Mouse (Mus musculus): ENCODE measurements around the gene Cdh23. TPM values are rescaled to one million over a fixed set of nuclear protein-coding genes. Genes with fewer than 3 reads are reported as not detected.

Gene Cdh23
- total RNA-seq, 1 experiment from 2014 or later = 0.84 TPM

DNA sequence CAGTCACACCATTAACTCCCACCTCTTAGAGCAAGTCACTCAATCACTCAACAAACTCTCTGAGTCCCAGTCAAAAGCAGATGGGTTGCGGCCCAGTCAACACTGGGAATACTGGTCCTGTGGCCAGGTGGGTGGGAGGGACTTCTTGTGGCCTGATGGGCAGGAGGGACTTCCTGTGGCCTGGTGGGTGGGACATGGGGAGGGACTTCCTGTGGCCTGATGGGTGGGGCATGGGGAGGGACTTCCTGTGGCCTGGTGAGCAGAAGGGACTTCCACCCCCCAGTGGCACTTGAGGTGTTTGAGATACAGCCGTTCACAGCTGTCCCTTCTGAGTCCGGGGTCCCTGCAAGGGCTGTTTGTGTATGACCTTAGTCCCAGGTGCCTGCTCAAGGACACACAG, 27.7 kb downstream of the Cdh23 start:
- no peak for ATAC-seq (replicated peaks in 1 of 2; ENCODE audit: insufficient read depth in 1 of 2, low FRiP score in 2 of 2, low TSS enrichment in 1 of 2, low read depth in 1 of 2, poor library complexity in 2 of 2, severe bottlenecking in 2 of 2)

DNA sequence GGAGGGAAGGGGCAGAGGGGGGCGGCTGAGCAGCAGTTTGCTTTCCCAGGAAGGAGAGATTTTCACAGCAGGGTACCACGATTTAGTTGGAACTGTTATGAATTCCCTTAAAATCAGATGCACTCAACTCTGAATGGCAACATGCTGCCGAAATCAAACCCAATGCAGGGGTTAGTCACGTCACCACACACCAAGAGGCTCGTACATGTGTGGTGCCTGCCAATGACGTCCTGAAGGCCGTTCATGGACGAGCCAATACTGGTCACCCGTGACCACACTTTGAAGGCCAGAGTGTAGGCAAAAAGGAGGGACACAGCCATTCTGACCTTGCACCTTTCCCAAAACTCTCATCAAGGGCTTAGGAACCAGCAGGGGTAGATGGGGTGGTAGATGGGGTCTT, 35.3 kb downstream of the Cdh23 start:
- ATAC-seq (replicated peaks in 1 of 2; ENCODE audit: insufficient read depth in 1 of 2, low FRiP score in 2 of 2, low TSS enrichment in 1 of 2, low read depth in 1 of 2, poor library complexity in 2 of 2, severe bottlenecking in 2 of 2) = no peak

DNA sequence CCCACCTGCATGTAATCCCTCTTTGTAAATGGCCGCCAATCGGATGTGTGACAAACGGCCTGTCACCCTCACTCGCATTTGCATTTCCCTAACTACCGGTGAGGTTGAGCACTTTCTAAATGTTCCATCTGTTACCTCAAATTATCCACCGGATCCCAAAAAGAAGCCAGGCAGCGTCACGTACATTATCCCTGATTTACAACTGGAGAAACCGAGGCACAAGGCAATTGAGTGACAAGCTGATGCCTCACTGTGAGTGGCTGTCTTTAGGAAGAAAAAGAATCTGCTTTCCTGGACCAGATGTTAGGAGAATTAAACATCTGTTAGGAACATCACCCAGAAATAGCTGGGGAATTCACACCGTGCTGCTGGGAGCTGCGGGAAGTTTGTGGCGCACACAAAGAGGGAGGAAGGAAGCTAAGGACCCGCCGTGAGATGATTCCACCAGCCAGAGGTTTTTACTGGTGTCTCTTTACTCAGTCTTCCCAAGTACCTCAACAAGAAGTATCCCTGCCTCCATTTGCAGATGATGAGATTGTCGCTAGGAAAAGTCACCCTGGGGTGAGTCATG, 36.8 kb downstream of the Cdh23 start:
- no peak for ATAC-seq (replicated peaks in 1 of 2; ENCODE audit: insufficient read depth in 1 of 2, low FRiP score in 2 of 2, low TSS enrichment in 1 of 2, low read depth in 1 of 2, poor library complexity in 2 of 2, severe bottlenecking in 2 of 2)

DNA sequence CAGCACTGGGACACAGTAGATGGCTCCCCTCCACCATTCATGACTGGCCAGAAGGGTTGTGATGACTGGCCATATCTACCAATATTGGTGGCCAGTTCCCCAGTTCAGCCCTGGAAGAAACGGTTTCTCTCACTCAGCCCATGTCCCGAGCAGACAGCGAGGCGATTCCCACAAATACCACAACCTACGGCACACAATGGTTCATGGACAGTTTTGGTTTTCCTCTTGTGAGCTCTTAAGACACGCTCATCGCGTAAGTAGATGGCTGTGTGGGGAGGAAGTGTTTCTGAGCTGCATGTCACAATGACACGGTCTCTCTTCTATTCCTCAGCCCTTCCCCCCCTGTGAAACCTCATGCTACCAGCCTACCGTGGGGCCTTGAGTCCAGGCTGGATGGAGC, 38.1 kb downstream of the Cdh23 start:
- ATAC-seq (replicated peaks in 1 of 2; ENCODE audit: insufficient read depth in 1 of 2, low FRiP score in 2 of 2, low TSS enrichment in 1 of 2, low read depth in 1 of 2, poor library complexity in 2 of 2, severe bottlenecking in 2 of 2) = peak; percentile 33 to 55; a peak in 3 of 4 replicates

DNA sequence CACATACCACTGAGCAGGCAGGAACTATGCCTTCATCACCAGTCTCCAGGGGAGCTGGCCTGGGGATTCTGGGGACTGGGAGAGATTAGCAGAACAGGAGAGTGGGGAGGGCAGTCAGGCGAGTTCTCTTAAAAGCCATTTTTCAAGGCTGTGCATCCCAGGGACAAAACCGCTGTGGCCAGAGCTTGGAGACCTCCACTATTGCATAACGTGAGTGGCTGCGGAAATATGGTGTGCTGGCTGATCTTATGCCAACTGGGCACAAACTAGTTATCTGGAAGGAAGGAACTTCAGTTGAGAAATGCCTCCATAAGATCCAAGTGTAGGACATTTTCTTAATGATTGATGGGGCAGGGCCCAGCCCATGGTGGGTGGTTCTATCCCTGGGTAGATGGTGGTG, 42.6 kb downstream of the Cdh23 start:
- ATAC-seq (replicated peaks in 1 of 2; ENCODE audit: insufficient read depth in 1 of 2, low FRiP score in 2 of 2, low TSS enrichment in 1 of 2, low read depth in 1 of 2, poor library complexity in 2 of 2, severe bottlenecking in 2 of 2) = no peak

DNA sequence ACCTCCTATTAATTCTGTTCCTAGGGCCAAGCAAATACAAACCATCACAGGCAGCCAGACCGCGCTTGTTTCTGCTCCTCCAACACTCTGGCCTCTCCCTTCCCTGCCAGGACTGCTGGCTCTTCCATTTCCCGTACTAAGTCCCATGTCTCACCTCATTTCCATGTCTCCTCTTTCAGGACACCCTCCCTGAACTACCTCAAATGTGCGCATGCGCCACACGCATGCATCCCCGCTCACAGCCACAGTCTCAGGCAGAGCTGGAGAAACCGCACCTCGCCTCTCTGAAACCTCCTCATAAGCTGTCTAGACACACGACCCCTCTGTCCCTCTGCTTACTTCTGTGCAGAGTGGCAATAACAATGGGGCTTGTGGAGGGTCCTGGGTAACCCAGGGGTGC, 43.2 kb downstream of the Cdh23 start:
- ATAC-seq (replicated peaks in 1 of 2; ENCODE audit: insufficient read depth in 1 of 2, low FRiP score in 2 of 2, low TSS enrichment in 1 of 2, low read depth in 1 of 2, poor library complexity in 2 of 2, severe bottlenecking in 2 of 2) = no peak

DNA sequence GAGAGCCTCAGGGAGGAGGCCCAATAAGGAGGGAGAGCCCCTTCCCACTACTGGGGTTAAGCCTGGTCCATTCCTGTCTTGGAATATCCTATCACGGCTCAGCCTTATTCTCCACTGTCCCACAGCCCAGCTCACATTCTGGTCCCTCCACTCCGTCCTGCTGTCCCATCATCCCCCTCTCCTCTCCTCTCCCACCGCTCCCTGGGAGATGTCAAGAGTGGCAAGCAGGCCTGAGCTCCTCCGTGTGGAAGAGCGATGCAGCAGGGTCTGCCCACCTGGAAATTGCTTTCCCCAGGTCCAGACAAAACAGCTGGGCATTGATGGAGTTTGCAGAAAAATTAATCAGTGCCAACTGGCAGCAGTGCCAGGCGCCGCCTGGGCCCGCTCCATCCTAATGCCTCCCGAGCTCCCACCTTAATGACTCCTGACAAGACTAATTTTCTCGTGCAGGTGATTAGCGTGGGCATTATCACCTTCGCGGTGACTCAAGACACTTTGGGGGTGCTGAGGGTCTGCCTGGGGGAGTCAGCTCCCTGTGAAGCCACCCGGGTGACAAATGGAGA, 52.1 kb downstream of the Cdh23 start:
- no peak for ATAC-seq (replicated peaks in 1 of 2; ENCODE audit: insufficient read depth in 1 of 2, low FRiP score in 2 of 2, low TSS enrichment in 1 of 2, low read depth in 1 of 2, poor library complexity in 2 of 2, severe bottlenecking in 2 of 2)

DNA sequence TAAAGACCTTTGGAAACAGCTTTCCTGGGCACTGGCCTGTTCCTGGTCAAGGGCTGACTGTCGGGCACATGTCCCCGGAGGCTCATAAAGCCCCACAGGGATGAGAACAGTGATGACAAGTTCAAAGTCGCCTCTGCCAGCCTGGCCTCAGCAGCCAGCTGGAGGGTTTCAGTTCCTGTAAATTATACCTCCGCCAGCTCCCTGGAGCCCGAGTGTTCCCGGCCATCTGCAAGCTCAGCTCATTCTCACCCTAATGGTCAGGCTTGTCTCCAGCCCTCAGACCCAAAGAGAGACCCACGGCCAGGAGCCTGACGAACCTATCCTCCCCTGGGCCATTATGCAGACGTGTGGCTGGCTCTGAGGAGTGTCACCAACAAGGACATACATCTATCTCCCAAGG, 57.0 kb downstream of the Cdh23 start:
- 0 out of 4 replicates have a peak, but pooled peaks of 1 of the 2 experiments have one; percentile 27 for ATAC-seq (replicated peaks in 1 of 2; ENCODE audit: insufficient read depth in 1 of 2, low FRiP score in 2 of 2, low TSS enrichment in 1 of 2, low read depth in 1 of 2, poor library complexity in 2 of 2, severe bottlenecking in 2 of 2)

DNA sequence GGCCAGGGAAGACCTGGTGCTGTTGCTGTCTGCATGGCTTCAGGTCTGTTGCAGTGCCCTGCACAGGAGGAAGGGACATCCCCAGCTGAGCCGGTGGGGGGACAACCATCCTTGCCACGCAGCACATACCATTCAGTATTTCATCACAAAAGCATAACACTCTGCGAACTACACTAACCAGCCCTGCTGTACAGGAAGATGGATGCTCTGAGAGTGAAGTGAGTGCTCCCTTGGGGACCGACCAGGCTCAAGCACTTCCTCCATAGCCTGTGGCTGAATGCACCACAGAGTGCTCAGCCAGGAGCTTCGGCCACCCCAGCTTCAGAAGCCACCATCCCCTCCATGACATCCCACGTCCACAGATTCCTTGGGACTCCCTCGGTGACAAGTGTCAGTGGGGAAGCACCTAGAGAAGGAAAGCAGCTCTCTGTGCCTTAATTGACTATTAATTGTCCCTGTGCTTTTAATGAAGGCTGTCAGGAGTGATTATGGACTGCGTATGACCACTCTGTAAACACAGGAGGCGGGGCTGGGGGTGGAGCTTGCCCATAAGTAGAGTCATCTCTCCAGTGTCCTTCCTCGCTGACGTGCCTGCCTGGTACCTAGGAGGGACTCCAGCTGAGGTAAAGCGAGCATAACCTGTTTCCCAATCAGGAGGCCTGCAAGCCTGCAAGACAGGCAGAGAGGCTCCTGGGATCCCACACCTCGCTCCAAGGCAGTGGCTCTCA, 60.6 kb downstream of the Cdh23 start:
- no peak for ATAC-seq (replicated peaks in 1 of 2; ENCODE audit: insufficient read depth in 1 of 2, low FRiP score in 2 of 2, low TSS enrichment in 1 of 2, low read depth in 1 of 2, poor library complexity in 2 of 2, severe bottlenecking in 2 of 2)

DNA sequence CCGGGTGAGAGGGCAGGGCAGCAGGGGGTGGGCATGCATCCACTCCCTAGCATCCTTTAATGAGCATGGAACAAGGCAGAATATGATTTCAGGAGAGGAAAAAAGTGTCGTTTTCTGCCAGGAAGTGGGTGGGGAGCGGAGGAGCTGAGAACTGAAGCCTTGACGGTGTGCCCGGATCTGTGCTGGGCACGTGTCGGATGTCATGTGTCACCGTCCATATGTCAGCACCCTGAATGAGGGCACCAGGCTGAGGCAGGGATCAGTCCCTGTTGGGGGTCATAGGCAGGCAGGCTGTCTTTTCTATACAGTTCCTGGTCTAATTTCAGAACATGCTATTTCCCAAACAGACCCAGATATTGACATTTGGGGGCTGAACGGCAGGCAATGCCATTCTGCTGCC, 61.9 kb downstream of the Cdh23 start:
- no peak for ATAC-seq (replicated peaks in 1 of 2; ENCODE audit: insufficient read depth in 1 of 2, low FRiP score in 2 of 2, low TSS enrichment in 1 of 2, low read depth in 1 of 2, poor library complexity in 2 of 2, severe bottlenecking in 2 of 2)

DNA sequence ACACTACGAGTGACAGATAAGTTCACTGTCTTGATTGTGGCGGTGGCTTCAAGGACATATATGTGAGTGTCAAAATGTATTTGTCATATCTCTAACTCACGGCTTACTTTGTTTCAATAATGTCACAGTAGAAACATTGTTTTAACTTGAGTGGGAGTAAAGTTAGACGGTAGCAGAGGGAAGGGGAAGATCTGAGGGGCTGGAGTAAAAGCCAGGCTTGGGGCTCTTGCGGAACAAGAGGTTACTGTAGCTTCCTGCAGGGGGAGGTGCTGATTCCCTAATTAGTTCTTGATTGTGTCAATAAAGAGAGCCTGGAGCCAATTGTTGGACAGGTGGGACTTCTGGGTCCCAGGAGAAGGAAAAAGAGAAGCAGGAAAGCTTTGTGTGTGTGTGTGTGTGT, 70.2 kb downstream of the Cdh23 start:
- ATAC-seq (replicated peaks in 1 of 2; ENCODE audit: insufficient read depth in 1 of 2, low FRiP score in 2 of 2, low TSS enrichment in 1 of 2, low read depth in 1 of 2, poor library complexity in 2 of 2, severe bottlenecking in 2 of 2) = no peak

DNA sequence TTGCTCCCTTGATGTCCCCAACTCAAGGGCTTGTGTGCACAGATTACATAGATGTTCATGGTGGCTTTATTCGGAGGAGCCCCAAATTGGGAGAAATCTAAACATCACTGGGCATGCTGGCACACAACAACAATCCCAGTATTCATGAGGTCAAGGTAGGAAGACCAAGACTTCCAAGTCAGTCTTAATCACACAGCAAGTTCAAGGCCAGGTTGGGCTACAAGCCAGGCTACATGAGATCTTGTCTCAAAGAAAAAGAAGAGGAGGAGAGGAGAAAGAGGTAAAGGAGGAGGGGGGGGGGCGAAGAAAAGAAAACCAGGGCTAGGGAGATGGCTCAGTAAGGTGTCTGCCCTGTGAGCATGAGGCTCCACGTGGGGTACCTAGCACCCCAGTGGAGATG, 70.8 kb downstream of the Cdh23 start:
- ATAC-seq (replicated peaks in 1 of 2; ENCODE audit: insufficient read depth in 1 of 2, low FRiP score in 2 of 2, low TSS enrichment in 1 of 2, low read depth in 1 of 2, poor library complexity in 2 of 2, severe bottlenecking in 2 of 2) = no peak

DNA sequence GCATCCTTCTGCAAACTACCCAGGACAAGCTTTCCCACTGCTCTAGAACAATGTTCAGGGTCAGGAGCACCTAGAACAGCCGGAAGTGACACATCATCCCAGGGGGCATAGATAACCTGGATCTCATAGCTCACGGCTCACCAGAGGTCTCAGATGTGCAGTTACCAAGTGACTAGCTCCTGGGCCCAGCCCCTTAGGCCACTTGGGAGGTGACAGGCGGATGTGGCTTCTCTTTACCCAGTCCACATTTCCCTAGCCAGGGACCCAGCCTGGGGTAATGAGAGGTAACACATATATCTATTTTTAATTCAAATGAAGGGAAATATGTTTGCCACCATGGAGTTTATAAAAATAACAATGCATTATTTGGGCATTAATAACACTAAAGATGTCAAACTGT, 71.3 kb downstream of the Cdh23 start:
- no peak for ATAC-seq (replicated peaks in 1 of 2; ENCODE audit: insufficient read depth in 1 of 2, low FRiP score in 2 of 2, low TSS enrichment in 1 of 2, low read depth in 1 of 2, poor library complexity in 2 of 2, severe bottlenecking in 2 of 2)

DNA sequence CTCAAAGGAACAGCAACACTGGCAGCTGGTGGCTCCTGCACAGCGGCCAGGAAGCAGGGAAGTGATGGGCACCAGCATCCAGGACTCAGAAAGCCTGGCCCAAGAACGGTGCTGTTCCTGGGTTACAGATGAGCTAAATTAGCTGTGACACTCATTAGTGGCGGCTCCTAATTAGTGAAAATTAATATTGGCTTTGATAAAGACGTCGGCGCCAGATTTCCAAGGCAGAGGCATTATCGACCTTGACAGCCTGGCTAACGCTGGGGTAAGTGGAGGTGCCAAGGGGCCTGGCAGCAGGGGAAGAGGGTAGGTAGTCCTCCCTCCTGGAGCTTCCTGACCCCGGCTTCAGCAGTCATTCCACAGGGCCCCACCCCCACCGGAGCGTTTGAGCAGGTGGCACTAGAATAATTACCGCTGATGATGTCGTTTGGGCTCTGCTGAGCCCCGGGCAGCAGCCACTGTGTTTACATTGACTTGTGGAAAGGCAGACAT, 72.0 kb downstream of the Cdh23 start:
- ATAC-seq (replicated peaks in 1 of 2; ENCODE audit: insufficient read depth in 1 of 2, low FRiP score in 2 of 2, low TSS enrichment in 1 of 2, low read depth in 1 of 2, poor library complexity in 2 of 2, severe bottlenecking in 2 of 2) = no peak

DNA sequence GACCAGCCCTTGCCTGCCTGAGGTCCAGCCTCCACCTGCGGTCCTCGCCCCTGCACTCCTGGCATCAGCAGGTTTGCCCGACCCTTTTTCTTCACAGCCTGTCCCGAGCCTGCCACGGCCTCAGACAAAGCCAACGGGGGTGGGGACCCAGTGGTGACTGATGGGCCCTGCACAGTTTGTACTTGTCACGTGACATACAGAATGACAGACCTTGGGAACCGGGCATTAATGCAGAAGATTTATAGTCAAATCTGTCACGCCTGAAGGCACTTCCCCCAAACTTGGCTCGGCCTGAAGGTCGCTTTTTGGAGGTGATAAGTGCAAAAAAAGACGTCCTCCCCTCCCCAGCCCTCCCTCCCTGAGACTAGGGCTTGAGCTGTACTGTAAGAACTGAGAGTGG, 73.5 kb downstream of the Cdh23 start:
- peak; percentile 20 to 51; a peak in 3 of 4 replicates for ATAC-seq (replicated peaks in 1 of 2; ENCODE audit: insufficient read depth in 1 of 2, low FRiP score in 2 of 2, low TSS enrichment in 1 of 2, low read depth in 1 of 2, poor library complexity in 2 of 2, severe bottlenecking in 2 of 2)

DNA sequence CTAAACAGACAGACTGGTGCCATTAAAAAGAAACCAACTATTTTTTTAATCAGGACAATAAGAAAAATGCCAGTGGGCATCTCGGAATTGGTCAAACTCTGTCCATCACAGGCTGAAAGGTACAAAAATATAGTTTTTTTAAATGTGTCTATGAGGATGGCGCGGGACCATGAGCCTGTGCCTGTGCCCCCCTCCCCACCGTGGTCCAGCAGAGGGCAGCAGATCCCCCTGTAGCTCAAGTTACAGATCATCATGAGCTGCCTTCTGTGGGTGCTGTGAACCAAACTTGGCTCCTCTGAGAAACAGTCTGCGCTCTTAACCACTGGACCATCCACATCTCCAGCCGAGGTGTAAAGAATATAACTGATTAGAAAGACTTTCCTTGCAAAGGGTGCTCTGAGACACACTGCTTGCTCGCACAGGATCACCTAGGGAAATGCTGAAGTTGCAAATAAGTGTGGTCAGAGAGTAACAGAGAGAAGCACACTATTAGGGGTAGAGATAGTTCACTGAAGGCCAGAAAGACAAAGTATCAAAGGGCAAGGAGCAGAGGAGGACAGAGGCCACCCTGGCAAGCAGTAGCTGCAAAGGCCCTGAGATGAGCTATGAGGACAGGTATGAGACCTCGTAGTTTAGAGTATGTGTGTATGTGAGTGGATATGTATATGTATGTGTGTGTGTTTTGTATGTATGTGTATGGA, 74.7 kb downstream of the Cdh23 start:
- no peak for ATAC-seq (replicated peaks in 1 of 2; ENCODE audit: insufficient read depth in 1 of 2, low FRiP score in 2 of 2, low TSS enrichment in 1 of 2, low read depth in 1 of 2, poor library complexity in 2 of 2, severe bottlenecking in 2 of 2)

DNA sequence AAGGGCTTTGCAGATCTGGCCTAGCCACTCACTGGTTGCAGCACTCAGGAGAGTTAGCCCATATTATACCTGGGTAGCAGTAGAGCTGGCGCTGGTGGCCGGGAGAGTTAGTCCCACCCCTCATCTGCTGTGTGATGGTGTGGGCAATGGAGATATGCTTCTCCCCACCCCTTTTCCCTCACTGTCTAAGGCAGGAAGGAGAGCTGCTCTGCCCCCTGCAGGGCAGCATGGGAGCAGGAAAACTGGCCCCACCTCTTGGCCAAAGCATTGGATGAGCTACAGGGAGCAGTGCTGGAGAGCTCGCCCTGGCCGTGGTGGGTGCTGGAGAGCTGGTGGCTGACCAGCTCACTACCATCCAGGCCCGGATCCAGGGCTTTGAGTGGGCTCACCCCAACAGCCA, 80.4 kb downstream of the Cdh23 start:
- peak; percentile 60 to 68; a peak in 3 of 4 replicates for ATAC-seq (replicated peaks in 1 of 2; ENCODE audit: insufficient read depth in 1 of 2, low FRiP score in 2 of 2, low TSS enrichment in 1 of 2, low read depth in 1 of 2, poor library complexity in 2 of 2, severe bottlenecking in 2 of 2)

DNA sequence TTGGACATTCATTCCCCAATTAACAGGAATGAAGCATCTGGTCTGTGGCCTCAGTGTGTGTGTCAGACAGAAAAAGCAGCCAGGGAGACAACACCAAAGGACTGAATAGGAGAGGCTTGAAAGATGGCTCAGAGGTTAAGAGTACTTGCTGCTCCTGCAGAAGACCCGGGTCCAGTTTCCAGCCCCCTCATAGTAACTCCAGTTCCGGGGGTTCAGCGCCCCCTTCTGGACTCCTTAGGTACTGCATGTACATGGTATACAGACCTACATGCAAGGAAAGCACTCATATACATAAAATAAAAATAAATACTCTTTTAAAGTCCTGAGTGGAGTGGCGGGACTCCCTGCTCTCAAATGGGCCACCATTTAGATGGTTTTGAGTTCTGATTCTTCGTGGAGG, 83.4 kb downstream of the Cdh23 start:
- no peak for ATAC-seq (replicated peaks in 1 of 2; ENCODE audit: insufficient read depth in 1 of 2, low FRiP score in 2 of 2, low TSS enrichment in 1 of 2, low read depth in 1 of 2, poor library complexity in 2 of 2, severe bottlenecking in 2 of 2)

All from hematopoietic stem cell, adult 5-6 weeks (primary cell).